Mouse (Mus musculus): Measurements from ENCODE around the gene Baz2b.

GRCm38 (mm10) chr2:60175078-60175477 lies 34.6 kb downstream of the Baz2b start:
- TF ChIP-seq GATA1 (IDR thresholded peaks at IDR 0.05; ENCODE audit: borderline replicate concordance, low read length) (no peak), FLI1 (IDR thresholded peaks at IDR 0.05; ENCODE audit: low read length) (no peak)

All from megakaryocyte, embryonic 14.5 days (primary cell).